ENCODE assay signal across 20 mouse cellular contexts in the genomic region with DNA sequence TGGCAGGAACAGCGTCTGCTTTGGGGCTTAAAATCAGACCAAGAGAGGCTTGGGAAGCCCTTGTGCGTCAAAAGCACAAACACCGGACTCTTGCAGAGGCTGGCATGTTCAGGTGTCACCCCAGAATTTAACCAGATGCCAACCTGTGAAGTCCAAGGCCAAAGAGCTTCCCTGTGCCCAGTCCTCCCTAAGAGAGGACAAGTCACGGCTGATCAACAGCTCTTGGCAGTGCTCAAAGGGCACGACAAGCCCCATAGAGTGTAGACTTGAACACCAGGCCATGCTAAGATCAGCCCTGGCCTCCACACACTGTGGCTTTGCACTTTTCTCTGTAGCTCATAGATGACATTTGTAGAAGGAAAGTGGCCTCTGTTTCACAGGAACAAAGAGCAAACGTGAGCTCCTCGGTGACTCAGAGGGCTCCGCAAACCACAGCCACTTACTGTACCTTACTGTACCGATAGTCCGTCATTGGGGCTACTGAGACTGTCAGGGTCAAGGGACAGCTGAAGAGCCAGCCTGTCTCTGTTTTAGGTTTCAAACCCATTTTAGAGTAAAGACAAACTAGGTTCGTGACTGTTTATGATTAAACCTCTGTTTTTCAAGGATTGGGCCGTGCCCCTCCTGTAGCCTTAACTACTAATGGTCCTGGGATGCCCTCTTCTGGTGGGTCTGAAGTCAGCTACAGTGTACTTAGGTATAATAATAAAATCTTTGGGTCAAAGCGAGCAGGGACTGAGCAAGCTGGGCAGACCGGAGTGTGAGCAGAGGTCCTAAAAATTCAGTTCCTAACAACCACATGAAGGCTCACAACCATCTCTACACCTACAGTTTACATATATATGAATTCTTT. TPM values are rescaled to one million over a fixed set of nuclear protein-coding genes. Genes with fewer than 3 reads are reported as not detected.
DNase-seq lines count a peak whose midpoint lies in the region; ATAC-seq and TF ChIP-seq lines count a peak whose summit lies in the region.
"Had no signal": no experiment of that assay in that cellular context is flagged by ENCODE, and none has a peak within 500 bp of the region (broad histone marks: within the 10 kb centered on the region; RNA-seq: fewer than 3 reads in every experiment).

No protein-coding gene starts in this region.

- TF ChIP-seq CTCF in gastrocnemius, adult 2 months (IDR thresholded peaks at IDR 0.05): peak; percentile 13; the same call in 1 of the 2 replicates
- peak; percentile 34 for TF ChIP-seq CTCF in liver, postnatal 0 days (IDR thresholded peaks at IDR 0.05; ENCODE audit: low read depth)
- peak; percentile 28 to 78; a peak in 3 of 4 replicates for TF ChIP-seq CTCF in CH12.LX (conservative IDR thresholded peaks at IDR 0.05 in 1 of 2, IDR thresholded peaks at IDR 0.05 in 1 of 2; ENCODE audit: low read depth in 2 of 2, low read length in 2 of 2)
- TF ChIP-seq CTCF in brain, embryonic 14.5 days (IDR thresholded peaks at IDR 0.05; ENCODE audit: borderline replicate concordance, extremely low read depth, insufficient read depth, insufficient read length): no peak
- TF ChIP-seq CTCF in kidney, adult 2 months (conservative IDR thresholded peaks at IDR 0.05; ENCODE audit: insufficient read depth, insufficient read length, low read depth, low read length): no peak

- peak overlapping the region; percentile 78 for H3K27ac ChIP-seq in gastrocnemius, adult 2 months
- H3K27ac ChIP-seq in liver, postnatal 0 days (ENCODE audit: low read depth): no peak overlapping the region
- H3K27ac ChIP-seq in liver, embryonic 11.5 days (ENCODE audit: low read depth, low read length): no peak overlapping the region
- peak overlapping the region; percentile 97 for H3K27ac ChIP-seq in CH12.LX (ENCODE audit: insufficient read depth, low read depth)
- H3K27ac ChIP-seq in kidney, adult 2 months (ENCODE audit: insufficient read depth, low read depth, low read length): no peak overlapping the region
- H3K27ac ChIP-seq: embryonic facial prominence, embryonic 13.5 days; forebrain, embryonic 10.5 days; heart, embryonic 10.5 days; limb, embryonic 15.5 days; neural tube, embryonic 15.5 days had no signal

- no peaks in the 10 kb centered on the region for H3K9me3 ChIP-seq in liver, postnatal 0 days (ENCODE audit: low read length)
- no peaks in the 10 kb centered on the region for H3K9me3 ChIP-seq in liver, embryonic 11.5 days (ENCODE audit: control insufficient read depth, low read length)
- H3K9me3 ChIP-seq in CH12.LX (replicated peaks; ENCODE audit: low read length): peaks cover 3% of the 10 kb centered on the region
- H3K9me3 ChIP-seq: embryonic facial prominence, embryonic 13.5 days; forebrain, embryonic 10.5 days; heart, embryonic 10.5 days; limb, embryonic 15.5 days; neural tube, embryonic 15.5 days had no signal

- H3K79me2 ChIP-seq in CH12.LX (replicated peaks; ENCODE audit: control insufficient read depth, extremely low read depth, insufficient read depth, poor library complexity, severe bottlenecking): no peaks in the 10 kb centered on the region

- H3K4me1 ChIP-seq in liver, postnatal 0 days (ENCODE audit: insufficient read depth): no peaks in the 10 kb centered on the region
- H3K4me1 ChIP-seq in liver, embryonic 11.5 days (replicated peaks; ENCODE audit: control insufficient read depth, insufficient read depth, low read length): no peaks in the 10 kb centered on the region
- H3K4me1 ChIP-seq in CH12.LX (ENCODE audit: control insufficient read depth in 1 of 2, insufficient read depth in 2 of 2): peaks cover 30 to 66% of the 10 kb centered on the region in 2 experiments
- H3K4me1 ChIP-seq in kidney, adult 2 months (ENCODE audit: control insufficient read depth, insufficient read depth, low read length): no peaks in the 10 kb centered on the region

- no peak for TF ChIP-seq EP300 in liver, postnatal 0 days (IDR thresholded peaks at IDR 0.05; ENCODE audit: low read depth)
- no peak for TF ChIP-seq EP300 in CH12.LX (IDR thresholded peaks at IDR 0.05; ENCODE audit: low read length)

- dilution Hi-C loops in CH12.LX (cut with MboI; ENCODE audit: extremely low pct_ligation_motif_present, extremely low pct_unique_long_range_greater_than_20kb, low sequenced_read_pairs): no loop called here

- no peak for DNase-seq in gastrocnemius, adult 2 months
- DNase-seq in gastrocnemius, postnatal 4 days (ENCODE audit: low spot score in 2 of 2): no peak
- no peak for DNase-seq in liver, postnatal 0 days
- no peak for DNase-seq in liver, embryonic 11.5 days (ENCODE audit: low spot score)
- DNase-seq in CH12.LX (ENCODE audit: extremely low read depth): peak; percentile 70
- DNase-seq in brain, embryonic 14.5 days (ENCODE audit: low read depth): peak; percentile 20
- no peak for DNase-seq in heart, postnatal 36 days
- DNase-seq in kidney, adult 2 months: no peak
- DNase-seq: cerebellum, adult 11-12 months; gastrocnemius, postnatal 10 days; heart, postnatal 4 days; kidney, adult 18-20 months; lung, postnatal 4 days; retina, postnatal 1 day had no signal

- TF ChIP-seq POLR2A in CH12.LX (IDR thresholded peaks at IDR 0.05; ENCODE audit: low read depth, low read length): no peak
- no peak for TF ChIP-seq POLR2A in brain, embryonic 14.5 days (IDR thresholded peaks at IDR 0.05; ENCODE audit: borderline replicate concordance, extremely low read depth, insufficient read depth, insufficient read length, poor library complexity, severe bottlenecking)
- no peak for TF ChIP-seq POLR2A in kidney, adult 2 months (IDR thresholded peaks at IDR 0.05; ENCODE audit: low read depth, low read length)

- no peak overlapping the region for H3K4me3 ChIP-seq in gastrocnemius, adult 2 months
- no peak overlapping the region for H3K4me3 ChIP-seq in liver, postnatal 0 days (ENCODE audit: low read depth, low read length)
- H3K4me3 ChIP-seq in liver, embryonic 11.5 days (ENCODE audit: low read depth, low read length): no peak overlapping the region
- peak overlapping the region in 1 of 3 experiments; percentile 21 for H3K4me3 ChIP-seq in CH12.LX (replicated peaks in 1 of 3; ENCODE audit: low read depth in 2 of 3, low read length in 2 of 3, poor library complexity in 1 of 3)
- no peak overlapping the region for H3K4me3 ChIP-seq in kidney, adult 2 months (ENCODE audit: insufficient read depth, low read depth, low read length)
- H3K4me3 ChIP-seq: embryonic facial prominence, embryonic 13.5 days; forebrain, embryonic 10.5 days; heart, embryonic 10.5 days; limb, embryonic 15.5 days; neural tube, embryonic 15.5 days had no signal

- no peak overlapping the region for H3K9ac ChIP-seq in liver, postnatal 0 days (replicated peaks)
- H3K9ac ChIP-seq in liver, embryonic 11.5 days (ENCODE audit: low read depth, low read length): no peak overlapping the region
- H3K9ac ChIP-seq in CH12.LX (ENCODE audit: insufficient read depth, low read depth): peak overlapping the region; percentile 77
- H3K9ac ChIP-seq: embryonic facial prominence, embryonic 13.5 days; limb, embryonic 15.5 days; neural tube, embryonic 15.5 days had no signal

- no peaks in the 10 kb centered on the region for H3K27me3 ChIP-seq in liver, postnatal 0 days (ENCODE audit: insufficient read depth, low read length)
- no peaks in the 10 kb centered on the region; the same call in 1 of the 2 replicates for H3K27me3 ChIP-seq in liver, embryonic 11.5 days (replicated peaks; ENCODE audit: control insufficient read depth, insufficient read depth, low read length)
- H3K27me3 ChIP-seq in CH12.LX (replicated peaks): no peaks in the 10 kb centered on the region
- H3K27me3 ChIP-seq in kidney, adult 2 months (replicated peaks; ENCODE audit: control insufficient read depth, insufficient read depth, low read length): no peaks in the 10 kb centered on the region
- H3K27me3 ChIP-seq: embryonic facial prominence, embryonic 13.5 days; limb, embryonic 15.5 days; neural tube, embryonic 15.5 days had no signal

- intact Hi-C loops in gastrocnemius, adult 2 months (cut with DNase I): no loop called here
- intact Hi-C loops in heart, postnatal 36 days (cut with DNase I): no loop called here

- ATAC-seq in liver, postnatal 0 days: no peak
- ATAC-seq in liver, embryonic 11.5 days (replicated peaks; ENCODE audit: low FRiP score): no peak

- WGBS in liver, postnatal 0 days (ENCODE audit: insufficient replicate concordance): 80% methylated on average over 14 of the region's 14 CpGs
- WGBS in liver, embryonic 11.5 days: 79% methylated on average over 14 of the region's 14 CpGs
- 88% methylated on average over 14 of the region's 14 CpGs for WGBS in kidney, adult 2 months

- TF ChIP-seq RAD21 in CH12.LX (IDR thresholded peaks at IDR 0.05; ENCODE audit: low read depth, low read length): peak; percentile 78

- no peaks in the 10 kb centered on the region; the same call in 1 of the 2 replicates for H3K36me3 ChIP-seq in liver, postnatal 0 days (replicated peaks; ENCODE audit: insufficient read depth, low read length)
- no peaks in the 10 kb centered on the region for H3K36me3 ChIP-seq in liver, embryonic 11.5 days (ENCODE audit: control insufficient read depth, insufficient read depth, low read length)
- H3K36me3 ChIP-seq in CH12.LX (replicated peaks in 1 of 2; ENCODE audit: control insufficient read depth in 1 of 2, insufficient read depth in 1 of 2, low read length in 1 of 2): no peaks in the 10 kb centered on the region
- no peaks in the 10 kb centered on the region for H3K36me3 ChIP-seq in kidney, adult 2 months (ENCODE audit: control insufficient read depth, insufficient read depth, low read length)
- H3K36me3 ChIP-seq: embryonic facial prominence, embryonic 13.5 days; forebrain, embryonic 10.5 days; heart, embryonic 10.5 days; limb, embryonic 15.5 days; neural tube, embryonic 15.5 days had no signal

- in situ Hi-C loops in CH12.LX (cut with MboI; ENCODE audit: low pct_ligation_motif_present, low pct_unique_long_range_greater_than_20kb, low sequenced_read_pairs): loop anchor here (10.0 kb wide), 1 partner anchor 218 kb away; no protein-coding TSS in a partner anchor

- no peak overlapping the region for H3K4me2 ChIP-seq in liver, postnatal 0 days (ENCODE audit: low read depth, low read length)
- no peak overlapping the region for H3K4me2 ChIP-seq in liver, embryonic 11.5 days
- no peak overlapping the region for H3K4me2 ChIP-seq in CH12.LX (ENCODE audit: insufficient read depth, low read depth, poor library complexity, severe bottlenecking)
- H3K4me2 ChIP-seq: embryonic facial prominence, embryonic 13.5 days; limb, embryonic 15.5 days; neural tube, embryonic 15.5 days had no signal

RNA-seq across cellular contexts. Expression of a gene that starts 11.8 kb away (rescaled TPM):
- not detected for total RNA-seq in gastrocnemius, adult 2 months (2021)
- under 1 TPM in 1 of 2 experiments, not detected in 1; 0.44 TPM for total RNA-seq in gastrocnemius, postnatal 4 days (2021)
- polyA plus RNA-seq in liver, postnatal 0 days (2015; fragmentation: Nextera tagmentation; extraction: Ambion mirVana): 5.9 and 9.6 TPM in 2 replicates
- polyA plus RNA-seq in liver, embryonic 11.5 days (2014; fragmentation: Nextera tagmentation; extraction: Ambion mirVana): 0.55 and 0.66 TPM in 2 replicates
- total RNA-seq in CH12.LX (2012; rRNA removed) (3.1 and 9.7 TPM in 2 replicates), CH12.LX (2014; rRNA removed) (not detected in 2 replicates)
- 0.90 and 1.6 TPM in 2 replicates for polyA plus RNA-seq in CH12.LX (2012; ENCODE audit: insufficient read length, low read depth)
- polyA plus RNA-seq in brain, embryonic 14.5 days (2012; rRNA removed): 0.14 and 0.44 TPM in 2 replicates
- total RNA-seq in heart, postnatal 36 days (2021): not detected
- 13.4 and 17.9 TPM in 2 replicates for polyA plus RNA-seq in kidney, adult 2 months (2012; rRNA removed)
- total RNA-seq: gastrocnemius, postnatal 10 days; heart, postnatal 4 days had no signal
- polyA plus RNA-seq: embryonic facial prominence, embryonic 13.5 days; forebrain, embryonic 10.5 days; heart, embryonic 10.5 days; limb, embryonic 15.5 days; midbrain, embryonic 14.5 days had no signal

RNA-seq across cellular contexts. Expression of a gene that starts 16.7 kb away (rescaled TPM):
- total RNA-seq in gastrocnemius, adult 2 months (2021): 10 to 100 TPM in 1 of 2 experiments, 1 to 10 TPM in 1; 8.8 to 18.7 TPM
- 10 to 100 TPM; 15.6 to 17.4 TPM for total RNA-seq in gastrocnemius, postnatal 4 days (2021)
- 7.6 and 7.9 TPM in 2 replicates for polyA plus RNA-seq in liver, postnatal 0 days (2015; fragmentation: Nextera tagmentation; extraction: Ambion mirVana)
- 40.2 and 47.4 TPM in 2 replicates for polyA plus RNA-seq in liver, embryonic 11.5 days (2014; fragmentation: Nextera tagmentation; extraction: Ambion mirVana)
- total RNA-seq in CH12.LX (2012; rRNA removed) (29.1 and 34.2 TPM in 2 replicates), CH12.LX (2014; rRNA removed) (20.9 and 25.7 TPM in 2 replicates)
- 13.2 and 14.9 TPM in 2 replicates for polyA plus RNA-seq in CH12.LX (2012; ENCODE audit: insufficient read length, low read depth)
- 114 and 148 TPM in 2 replicates for polyA plus RNA-seq in brain, embryonic 14.5 days (2012; rRNA removed)
- 10 to 100 TPM in 1 of 2 experiments, 1 to 10 TPM in 1; 8.5 to 19.2 TPM for total RNA-seq in heart, postnatal 36 days (2021)
- 35.7 and 44.9 TPM in 2 replicates for polyA plus RNA-seq in kidney, adult 2 months (2012; rRNA removed)

RNA-seq across cellular contexts. Expression of a gene that starts 25.4 kb away (rescaled TPM):
- 1 to 10 TPM; 1.0 to 1.3 TPM for total RNA-seq in gastrocnemius, adult 2 months (2021)
- 10 to 100 TPM; 21.9 to 22.4 TPM for total RNA-seq in gastrocnemius, postnatal 4 days (2021)
- 10.5 and 10.8 TPM in 2 replicates for polyA plus RNA-seq in liver, postnatal 0 days (2015; fragmentation: Nextera tagmentation; extraction: Ambion mirVana)
- 58.2 and 61.5 TPM in 2 replicates for polyA plus RNA-seq in liver, embryonic 11.5 days (2014; fragmentation: Nextera tagmentation; extraction: Ambion mirVana)
- 156 and 207 TPM in 2 replicates for total RNA-seq in CH12.LX (2012; rRNA removed)
- 110 and 119 TPM in 2 replicates for total RNA-seq in CH12.LX (2014; rRNA removed)
- 235 and 291 TPM in 2 replicates for polyA plus RNA-seq in CH12.LX (2012; ENCODE audit: insufficient read length, low read depth)
- 98.8 and 113 TPM in 2 replicates for polyA plus RNA-seq in brain, embryonic 14.5 days (2012; rRNA removed)
- total RNA-seq in heart, postnatal 36 days (2021): 1 to 10 TPM; 3.1 to 3.6 TPM
- 4.3 and 4.6 TPM in 2 replicates for polyA plus RNA-seq in kidney, adult 2 months (2012; rRNA removed)

Comparison
In these comparisons a context has a peak if more than half of its experiments do, and no peak if none do; other contexts are left out.
1. DNase-seq: peak in CH12.LX (single experiment) and brain, embryonic 14.5 days (single experiment); none in gastrocnemius, adult 2 months (single experiment), gastrocnemius, postnatal 4 days (0 of 2), liver, postnatal 0 days (single experiment), liver, embryonic 11.5 days (single experiment), heart, postnatal 36 days (0 of 2) and kidney, adult 2 months (single experiment).
2. H3K27ac ChIP-seq: peak in gastrocnemius, adult 2 months (single experiment) and CH12.LX (single experiment); none in liver, postnatal 0 days (single experiment), liver, embryonic 11.5 days (single experiment) and kidney, adult 2 months (single experiment).
3. CTCF ChIP-seq: peak in gastrocnemius, adult 2 months (single experiment), liver, postnatal 0 days (single experiment) and CH12.LX (2 of 2); none in brain, embryonic 14.5 days (single experiment) and kidney, adult 2 months (single experiment).